8 mouse cellular contexts compared by ENCODE assay signal in genomic region chr8:91069834-91070233, GRCm38 (mm10). TPM values are rescaled to one million over a fixed set of nuclear protein-coding genes. Genes with fewer than 3 reads are reported as not detected.
A peak's percentile ranks its signal among the peaks of the same experiment; 100 is the strongest.
DNase-seq lines count a peak whose midpoint lies in the region; ATAC-seq lines count a peak whose summit lies in the region.

Gene Rbl2 (plus strand): TSS chr8:91070057.

- H3K9me3 ChIP-seq in intestine, embryonic 14.5 days (ENCODE audit: control insufficient read depth, low read length), result no peaks in the 10 kb centered on the region

- intact Hi-C loops in left cerebral cortex, postnatal 14 days (cut with DNase I), result no loop called here

- WGBS in intestine, embryonic 14.5 days, result 0% methylated on average over 25 of the region's 25 CpGs

- DNase-seq in adrenal gland, adult 18-20 months (ENCODE audit: low spot score in 2 of 2), result peak; percentile 94
- peak; percentile 96 for DNase-seq in embryo, embryonic 11 days
- DNase-seq in gastrocnemius, postnatal 25 days, result peak; percentile 95
- peak; percentile 98 for DNase-seq in intestine, embryonic 14.5 days (ENCODE audit: low spot score)
- peak; percentile 96 for DNase-seq in left cerebral cortex, postnatal 14 days (ENCODE audit: low spot score in 2 of 2)
- peak; percentile 92 for DNase-seq in mesoderm, embryonic 11.5 days (ENCODE audit: low read depth, low spot score)
- DNase-seq in right cerebral cortex, postnatal 36 days (ENCODE audit: low spot score in 2 of 2), result peak; percentile 93 to 94
- peak; percentile 94 for DNase-seq in yolk sac, embryonic 10.5 days (ENCODE audit: low spot score)

- H3K27ac ChIP-seq in intestine, embryonic 14.5 days (ENCODE audit: low read depth), result peak within 1 kb of the TSS; percentile 69; the same call in 1 of the 2 replicates

- H3K27me3 ChIP-seq in intestine, embryonic 14.5 days (replicated peaks; ENCODE audit: control insufficient read depth, insufficient read depth, low read length), result no peaks in the 10 kb centered on the region

- H3K4me3 ChIP-seq in intestine, embryonic 14.5 days (ENCODE audit: low read depth, low read length), result peak within 1 kb of the TSS; percentile 85

- no peaks in the 10 kb centered on the region for H3K36me3 ChIP-seq in intestine, embryonic 14.5 days (ENCODE audit: control insufficient read depth, insufficient read depth, low read length)

- H3K9ac ChIP-seq in intestine, embryonic 14.5 days (ENCODE audit: low read length), result peak within 1 kb of the TSS; percentile 65

- H3K4me2 ChIP-seq in intestine, embryonic 14.5 days (ENCODE audit: low read length), result peak within 1 kb of the TSS; percentile 73

- ATAC-seq in intestine, embryonic 14.5 days (replicated peaks; ENCODE audit: low FRiP score, low TSS enrichment, low read depth), result peak; percentile 96

- H3K4me1 ChIP-seq in intestine, embryonic 14.5 days (replicated peaks; ENCODE audit: control insufficient read depth, insufficient read depth, low read length), result peaks cover 5% of the 10 kb centered on the region

RNA-seq across cellular contexts. Expression of gene Rbl2, which starts in this region (rescaled TPM):
- total RNA-seq in adrenal gland, adult 18-20 months (2021), result 10 to 100 TPM; 32.7 to 45.8 TPM
- 10 to 100 TPM; 27.0 to 31.6 TPM for total RNA-seq in gastrocnemius, postnatal 25 days (2021)
- polyA plus RNA-seq in intestine, embryonic 14.5 days (2014; fragmentation: Nextera tagmentation; extraction: Ambion mirVana), result 17.2 and 19.7 TPM in 2 replicates
- 10 to 100 TPM; 30.6 to 30.7 TPM for total RNA-seq in left cerebral cortex, postnatal 14 days (2021)

Comparison
In these comparisons a context has a peak if more than half of its experiments do, and no peak if none do; other contexts are left out.
1. Peak in every context shown above with its lines: DNase-seq, ATAC-seq, H3K4me3 ChIP-seq and H3K27ac ChIP-seq.